Mouse (Mus musculus) stomach, embryonic 14.5 days (tissue): Measurements from ENCODE around the gene Gxylt2. TPM values are rescaled to one million over a fixed set of nuclear protein-coding genes. Genes with fewer than 3 reads are reported as not detected.

Source experiments
- ATAC-seq: fragments of 200-750 bp; cut with Nextera tagmentation; 2 replicates; pipeline ENCODE4 v1.8.0; 2017; ENCODE audit warnings: low read depth, moderate TSS enrichment; ENCODE audit not compliant: insufficient number of reproducible peaks, insufficient read depth, low FRiP score
- H3K27ac ChIP-seq: fragments of 300-500 bp; sonication (generic); 2 replicates; pipeline ENCODE4 v1.5.1; 2014; ENCODE audit warnings: mild to moderate bottlenecking, low read length, moderate library complexity, mixed read lengths
- H3K27me3 ChIP-seq: fragments of 300-500 bp; sonication (generic); 2 replicates; pipeline ENCODE4 v1.6.1; 2014; ENCODE audit warnings: low read length, control low read depth, mixed read lengths; ENCODE audit not compliant: control insufficient read depth, insufficient read depth
- H3K36me3 ChIP-seq: fragments of 300-500 bp; sonication (generic); 2 replicates; pipeline ENCODE4 v1.6.1; 2014; ENCODE audit warnings: mild to moderate bottlenecking, control low read depth, low read length, moderate library complexity, mixed read lengths; ENCODE audit not compliant: control insufficient read depth, insufficient read depth
- H3K4me1 ChIP-seq: fragments of 300-500 bp; sonication (generic); 2 replicates; pipeline ENCODE4 v1.6.1; 2014; ENCODE audit warnings: low read length, control low read depth, mixed read lengths; ENCODE audit not compliant: control insufficient read depth, insufficient read depth
- H3K4me2 ChIP-seq: fragments of 300-500 bp; sonication (generic); replicated peaks from 2 replicates; pipeline ENCODE4 v1.6.1; 2014; ENCODE audit warnings: low read depth, low read length, control low read depth
- H3K4me3 ChIP-seq: fragments of 300-500 bp; sonication (generic); 2 replicates; pipeline ENCODE4 v1.5.1; 2014; ENCODE audit warnings: low read depth, low read length, control low read depth
- H3K9ac ChIP-seq: fragments of 300-500 bp; sonication (generic); replicated peaks from 2 replicates; pipeline ENCODE4 v1.6.1; 2014; ENCODE audit warnings: low read depth, mild to moderate bottlenecking, control low read depth, low read length, moderate library complexity, mixed read lengths
- H3K9me3 ChIP-seq: fragments of 300-500 bp; sonication (generic); 2 replicates; pipeline ENCODE4 v1.6.1; 2016; ENCODE audit warnings: low read depth, low read length, control low read depth; ENCODE audit not compliant: control insufficient read depth
- WGBS: fragments of 180-500 bp; shearing (Covaris S2); extraction: QIAGEN DNeasy Blood & Tissue Kit; methylation state at CpG from one replicate; pipeline ENCODE4 v1.1.7; 2014; 5-methylcytosine and 5-hydroxymethylcytosine counted together
- polyA plus RNA-seq: library from polyadenylated mRNA; unstranded; fragments of >200 nt; fragmentation: Nextera tagmentation; extraction: Ambion mirVana; gene quantifications from 2 replicates; pipeline ENCODE4 v1.2.1, GENCODE M21; 2014

Gene Gxylt2
- polyA plus RNA-seq, 1 experiment from 2014 or later, result 1.7 TPM

GRCm38 (mm10) chr6:100795797-100796196 lies 91.3 kb downstream of the Gxylt2 start:
- Histone ChIP-seq H3K4me1 (0 out of 2 replicates have a peak, but pooled peaks cover 3% of the 10 kb centered on the region), H3K36me3 (no peaks in the 10 kb centered on the region), H3K27me3 (no peaks in the 10 kb centered on the region), H3K9ac (no peak overlapping the region), H3K9me3 (no peaks in the 10 kb centered on the region), H3K27ac (no peak overlapping the region), H3K4me2 (no peak overlapping the region), H3K4me3 (no peak overlapping the region)
- WGBS, result 37% methylated on average over 6 of the region's 6 CpGs
- no peak for ATAC-seq

- Histone ChIP-seq H3K27ac (no peak overlapping the region), H3K9me3 (no peaks in the 10 kb centered on the region), H3K4me3 (no peak overlapping the region), H3K36me3 (no peaks in the 10 kb centered on the region), H3K4me1 (0 out of 2 replicates have a peak, but pooled peaks cover 3% of the 10 kb centered on the region), H3K9ac (no peak overlapping the region), H3K27me3 (no peaks in the 10 kb centered on the region), H3K4me2 (no peak overlapping the region)
- ATAC-seq, result no peak
- 89% methylated on average over 6 of the region's 6 CpGs for WGBS
These were observed 94.8 kb downstream of the Gxylt2 start for GRCm38 (mm10) chr6:100799290-100799689.

- Histone ChIP-seq H3K27ac (no peak overlapping the region), H3K4me3 (no peak overlapping the region), H3K9ac (no peak overlapping the region), H3K36me3 (no peaks in the 10 kb centered on the region), H3K4me1 (0 out of 2 replicates have a peak, but pooled peaks cover 3% of the 10 kb centered on the region), H3K27me3 (no peaks in the 10 kb centered on the region), H3K9me3 (no peaks in the 10 kb centered on the region), H3K4me2 (no peak overlapping the region)
- no peak for ATAC-seq
- 95% methylated on average over 4 of the region's 4 CpGs for WGBS
These were observed 95.2 kb downstream of the Gxylt2 start for GRCm38 (mm10) chr6:100799766-100800165.

GRCm38 (mm10) chr6:100800497-100800955 lies 96.0 kb downstream of the Gxylt2 start:
- no peak overlapping the region for H3K9ac ChIP-seq
- no peaks in the 10 kb centered on the region for H3K9me3 ChIP-seq
- 55% methylated on average over 10 of the region's 10 CpGs for WGBS
- no peaks in the 10 kb centered on the region for H3K36me3 ChIP-seq
- H3K4me3 ChIP-seq, result no peak overlapping the region
- H3K27me3 ChIP-seq, result no peaks in the 10 kb centered on the region
- ATAC-seq, result no peak
- H3K27ac ChIP-seq, result no peak overlapping the region
- no peak overlapping the region for H3K4me2 ChIP-seq
- H3K4me1 ChIP-seq, result 0 out of 2 replicates have a peak, but pooled peaks cover 3% of the 10 kb centered on the region

GRCm38 (mm10) chr6:100802381-100803083 lies 98.0 kb downstream of the Gxylt2 start:
- H3K9me3 ChIP-seq, result no peaks in the 10 kb centered on the region
- H3K27ac ChIP-seq, result no peak overlapping the region
- no peak overlapping the region for H3K9ac ChIP-seq
- no peaks in the 10 kb centered on the region for H3K36me3 ChIP-seq
- no peak for ATAC-seq
- no peak overlapping the region for H3K4me2 ChIP-seq
- no peaks in the 10 kb centered on the region for H3K27me3 ChIP-seq
- H3K4me1 ChIP-seq, result no peaks in the 10 kb centered on the region
- 44% methylated on average over 13 of the region's 13 CpGs for WGBS
- no peak overlapping the region for H3K4me3 ChIP-seq

GRCm38 (mm10) chr6:100803250-100803649 lies 98.7 kb downstream of the Gxylt2 start:
- H3K27me3 ChIP-seq, result no peaks in the 10 kb centered on the region
- no peaks in the 10 kb centered on the region for H3K36me3 ChIP-seq
- H3K9ac ChIP-seq, result no peak overlapping the region
- no peaks in the 10 kb centered on the region for H3K9me3 ChIP-seq
- WGBS, result 75% methylated on average over 3 of the region's 3 CpGs
- ATAC-seq, result no peak
- no peaks in the 10 kb centered on the region for H3K4me1 ChIP-seq
- no peak overlapping the region for H3K4me2 ChIP-seq
- H3K4me3 ChIP-seq, result no peak overlapping the region
- no peak overlapping the region for H3K27ac ChIP-seq

GRCm38 (mm10) chr6:100807187-100807586 lies 102.7 kb downstream of the Gxylt2 start:
- no peaks in the 10 kb centered on the region for H3K36me3 ChIP-seq
- no peak overlapping the region for H3K4me3 ChIP-seq
- no peak overlapping the region for H3K4me2 ChIP-seq
- H3K27ac ChIP-seq, result no peak overlapping the region
- no peaks in the 10 kb centered on the region for H3K9me3 ChIP-seq
- WGBS, result 86% methylated on average over 9 of the region's 9 CpGs
- no peak for ATAC-seq
- H3K9ac ChIP-seq, result no peak overlapping the region
- H3K4me1 ChIP-seq, result no peaks in the 10 kb centered on the region
- H3K27me3 ChIP-seq, result no peaks in the 10 kb centered on the region

GRCm38 (mm10) chr6:100807746-100808145 lies 103.2 kb downstream of the Gxylt2 start:
- no peak overlapping the region for H3K4me3 ChIP-seq
- no peak overlapping the region for H3K9ac ChIP-seq
- ATAC-seq, result no peak
- no peaks in the 10 kb centered on the region for H3K9me3 ChIP-seq
- H3K4me1 ChIP-seq, result no peaks in the 10 kb centered on the region
- WGBS, result 24% methylated on average over 1 of the region's 1 CpGs
- no peak overlapping the region for H3K27ac ChIP-seq
- H3K4me2 ChIP-seq, result no peak overlapping the region
- no peaks in the 10 kb centered on the region for H3K27me3 ChIP-seq
- no peaks in the 10 kb centered on the region for H3K36me3 ChIP-seq
